Mouse (Mus musculus) CH12.LX (cell line): ENCODE measurements around the gene Sdccag8. TPM values are rescaled to one million over a fixed set of nuclear protein-coding genes. Genes with fewer than 3 reads are reported as not detected.

Experiments used
- DNase-seq: peaks from one replicate; pipeline ENCODE4 v3.0.0-alpha.2; 2013; ENCODE audit errors: extremely low read depth
- H3K27ac ChIP-seq: 2 replicates; pipeline ENCODE4 v1.5.1; 2012; ENCODE audit warnings: low read depth, mild to moderate bottlenecking, control low read depth, moderate library complexity; ENCODE audit not compliant: insufficient read depth
- H3K27me3 ChIP-seq: replicated peaks from 2 replicates; pipeline ENCODE3; 2012; ENCODE audit warnings: inconsistent platforms
- H3K36me3 ChIP-seq, 2 experiments: replicated peaks in 1 of 2; 2 replicates each; pipeline versions ENCODE3 to v1.6.1; 2012; ENCODE audit warnings: inconsistent platforms in 1 of 2, low read length in 1 of 2, mild to moderate bottlenecking in 1 of 2, mixed read lengths in 1 of 2, moderate library complexity in 1 of 2; ENCODE audit not compliant: control insufficient read depth in 1 of 2, insufficient read depth in 1 of 2
- H3K4me1 ChIP-seq, 2 experiments: 2 replicates each; pipeline ENCODE4 v1.6.1; 2012; ENCODE audit warnings: inconsistent platforms in 1 of 2, moderate library complexity in 1 of 2; ENCODE audit not compliant: insufficient read depth in 2 of 2, control insufficient read depth in 1 of 2
- H3K4me2 ChIP-seq: 2 replicates; pipeline ENCODE4 v1.6.1; 2012; ENCODE audit warnings: low read depth, mild to moderate bottlenecking, control low read depth; ENCODE audit not compliant: poor library complexity, insufficient read depth, severe bottlenecking
- H3K4me3 ChIP-seq, 3 experiments: fragments of 150-350 bp in 1 of 3; sonication (generic) in 1 of 3; replicated peaks in 1 of 3; 2 replicates each; pipeline versions ENCODE3 to v1.5.1; 2011 to 2012; ENCODE audit warnings: low read depth in 2 of 3, low read length in 2 of 3, mild to moderate bottlenecking in 2 of 3, moderate library complexity in 2 of 3, control low read depth in 1 of 3, improper control_type of control experiment in 1 of 3, inconsistent platforms in 1 of 3, mixed read lengths in 1 of 3; ENCODE audit not compliant: poor library complexity in 1 of 3
- H3K79me2 ChIP-seq: replicated peaks from 2 replicates; pipeline ENCODE4 v1.6.1; 2012; ENCODE audit warnings: mild to moderate bottlenecking, moderate library complexity; ENCODE audit not compliant: control insufficient read depth, poor library complexity, insufficient read depth, severe bottlenecking; ENCODE audit errors: extremely low read depth
- H3K9ac ChIP-seq: 2 replicates; pipeline ENCODE4 v1.6.1; 2012; ENCODE audit warnings: low read depth, mild to moderate bottlenecking, control low read depth, moderate library complexity; ENCODE audit not compliant: insufficient read depth
- H3K9me3 ChIP-seq: replicated peaks from 2 replicates; pipeline ENCODE3; 2012; ENCODE audit warnings: low read length, inconsistent platforms, mixed read lengths
- BHLHE40 ChIP-seq: IDR thresholded peaks from 2 replicates; pipeline ENCODE4 v1.6.1; 2011; ENCODE audit warnings: mild to moderate bottlenecking, low read depth, low read length, improper control_type of control experiment
- CHD1 ChIP-seq: IDR thresholded peaks from 2 replicates; pipeline ENCODE4 v1.6.1; 2012; ENCODE audit warnings: low read depth, low read length, improper control_type of control experiment, inconsistent platforms
- CHD2 ChIP-seq: IDR thresholded peaks from 2 replicates; pipeline ENCODE4 v1.6.1; 2011; ENCODE audit warnings: low read length, improper control_type of control experiment
- CTCF ChIP-seq, 2 experiments: IDR thresholded peaks in 1 of 2; conservative IDR thresholded peaks in 1 of 2; 2 replicates each; pipeline ENCODE4 v1.5.1; 2011 to 2012; ENCODE audit warnings: low read depth in 2 of 2, low read length in 2 of 2, improper control_type of control experiment in 1 of 2, inconsistent platforms in 1 of 2, mild to moderate bottlenecking in 1 of 2, moderate library complexity in 1 of 2
- E2F4 ChIP-seq: IDR thresholded peaks from 2 replicates; pipeline ENCODE4 v1.6.1; 2011; ENCODE audit warnings: low read depth, low read length, improper control_type of control experiment; ENCODE audit not compliant: insufficient replicate concordance
- ELF1 ChIP-seq: IDR thresholded peaks from 2 replicates; pipeline ENCODE4 v1.6.1; 2014; ENCODE audit warnings: low read depth, mild to moderate bottlenecking, inconsistent platforms, low read length, improper control_type of control experiment
- ETS1 ChIP-seq: conservative IDR thresholded peaks from 2 replicates; pipeline ENCODE4 v1.6.1; 2012; ENCODE audit warnings: low read depth, mild to moderate bottlenecking, inconsistent platforms, low read length, improper control_type of control experiment, moderate library complexity
- GABPA ChIP-seq: IDR thresholded peaks from 2 replicates; pipeline ENCODE4 v1.6.1; 2012; ENCODE audit warnings: low read depth, low read length, improper control_type of control experiment, inconsistent platforms; ENCODE audit not compliant: insufficient replicate concordance
- HCFC1 ChIP-seq: IDR thresholded peaks from 2 replicates; pipeline ENCODE4 v1.6.1; 2012; ENCODE audit warnings: low read depth, mild to moderate bottlenecking, inconsistent platforms, low read length, improper control_type of control experiment
- MAFK ChIP-seq: IDR thresholded peaks from 2 replicates; pipeline ENCODE4 v1.6.1; 2011; ENCODE audit warnings: low read length, improper control_type of control experiment; ENCODE audit not compliant: insufficient replicate concordance
- MEF2A ChIP-seq: IDR thresholded peaks from 2 replicates; pipeline ENCODE4 v1.6.1; 2014; ENCODE audit warnings: low read depth, mild to moderate bottlenecking, inconsistent platforms, low read length, improper control_type of control experiment, borderline replicate concordance
- MYC ChIP-seq: IDR thresholded peaks from 2 replicates; pipeline ENCODE4 v1.6.1; 2011; ENCODE audit warnings: low read depth, mild to moderate bottlenecking, improper control_type of control experiment, low read length
- NELFE ChIP-seq: IDR thresholded peaks from 2 replicates; pipeline ENCODE4 v1.6.1; 2011; ENCODE audit warnings: low read depth, low read length, improper control_type of control experiment
- PAX5 ChIP-seq: IDR thresholded peaks from 2 replicates; pipeline ENCODE4 v1.6.1; 2012; ENCODE audit warnings: low read length, inconsistent platforms, mixed read lengths
- RAD21 ChIP-seq: IDR thresholded peaks from 2 replicates; pipeline ENCODE4 v1.6.1; 2011; ENCODE audit warnings: low read depth, mild to moderate bottlenecking, low read length, improper control_type of control experiment, moderate library complexity
- RCOR1 ChIP-seq: conservative IDR thresholded peaks from 2 replicates; pipeline ENCODE4 v1.6.1; 2012; ENCODE audit warnings: low read depth, mild to moderate bottlenecking, inconsistent platforms, low read length, improper control_type of control experiment
- SIN3A ChIP-seq: IDR thresholded peaks from 2 replicates; pipeline ENCODE4 v1.6.1; 2012; ENCODE audit warnings: low read length, improper control_type of control experiment, inconsistent platforms
- SMC3 ChIP-seq: IDR thresholded peaks from 2 replicates; pipeline ENCODE4 v1.6.1; 2011; ENCODE audit warnings: low read depth, low read length, improper control_type of control experiment
- TCF12 ChIP-seq: IDR thresholded peaks from 2 replicates; pipeline ENCODE4 v1.6.1; 2014; ENCODE audit warnings: low read depth, mild to moderate bottlenecking, inconsistent platforms, low read length, improper control_type of control experiment
- UBTF ChIP-seq: IDR thresholded peaks from 2 replicates; pipeline ENCODE4 v1.6.1; 2012; ENCODE audit warnings: low read depth, mild to moderate bottlenecking, inconsistent platforms, low read length, improper control_type of control experiment, moderate library complexity
- ZC3H11A ChIP-seq: IDR thresholded peaks from 2 replicates; pipeline ENCODE4 v1.6.1; 2012; ENCODE audit warnings: low read depth, mild to moderate bottlenecking, inconsistent platforms, low read length, improper control_type of control experiment
- ZNF384 ChIP-seq: IDR thresholded peaks from 2 replicates; pipeline ENCODE4 v1.6.1; 2012; ENCODE audit warnings: low read depth, low read length, improper control_type of control experiment, inconsistent platforms
- dilution Hi-C: fragments of 300-500 bp; cut with MboI; formaldehyde crosslinking; loops from 2 replicates; pipeline ENCODE4 v1.14.3; 2020; ENCODE audit warnings: low sequenced_read_pairs; ENCODE audit not compliant: extremely low pct_unique_long_range_greater_than_20kb, extremely low pct_ligation_motif_present
- in situ Hi-C: fragments of 300-500 bp; cut with MboI; formaldehyde crosslinking; loops from 3 replicates; pipeline ENCODE4 v1.14.3; 2019; ENCODE audit warnings: low sequenced_read_pairs, low pct_ligation_motif_present, low pct_unique_long_range_greater_than_20kb, mixed read lengths
- polyA plus RNA-seq: library from polyadenylated mRNA; unstranded; fragments of >175 nt; gene quantifications from 2 replicates; pipeline ENCODE4 v1.2.1, GENCODE M21; 2012; ENCODE audit warnings: low read depth; ENCODE audit not compliant: insufficient read length
- total RNA-seq, 2 experiments: library from RNA; depleted of rRNA; stranded (reverse); fragments of 300-350 nt in 1 of 2; fragments of >200 nt in 1 of 2; gene quantifications; 2 replicates each; pipeline ENCODE4 v1.2.3; 2012 to 2014

Sdccag8 gene
- total and polyA plus RNA-seq, 3 experiments = 10.7 to 18.7 (median 10.9) TPM

GRCm38 (mm10) chr1:176879005-176879404, 64.5 kb downstream of the Sdccag8 start:
- H3K9ac ChIP-seq = no peak overlapping the region
- DNase-seq = peak; percentile 21
- no peaks in the 10 kb centered on the region for H3K27me3 ChIP-seq
- no peak overlapping the region for H3K27ac ChIP-seq
- H3K79me2 ChIP-seq = no peaks in the 10 kb centered on the region
- no peak overlapping the region for H3K4me3 ChIP-seq
- no peaks in the 10 kb centered on the region for H3K9me3 ChIP-seq
- TF ChIP-seq UBTF = no peak
- TF ChIP-seq TCF12 = no peak
- TF ChIP-seq SMC3 = peak; percentile 52
- peak in 1 of 2 experiments; percentile 56; a peak in 2 of 4 replicates for TF ChIP-seq CTCF (conservative IDR thresholded peaks at IDR 0.05 in 1 of 2, IDR thresholded peaks at IDR 0.05 in 1 of 2; ENCODE audit: low read depth in 2 of 2, low read length in 2 of 2)
- peak; percentile 50 for TF ChIP-seq RAD21
- H3K4me1 ChIP-seq = peaks cover 0 to 2% of the 10 kb centered on the region in 2 experiments; a peak in 1 of 4 replicates
- in situ Hi-C loops = loop anchor here (25.0 kb wide), 1 partner anchor 808 kb away; no protein-coding TSS in a partner anchor
- H3K4me2 ChIP-seq = no peak overlapping the region
- peaks cover 14 to 34% of the 10 kb centered on the region in 2 experiments for H3K36me3 ChIP-seq
- dilution Hi-C loops = no loop called here

DNA sequence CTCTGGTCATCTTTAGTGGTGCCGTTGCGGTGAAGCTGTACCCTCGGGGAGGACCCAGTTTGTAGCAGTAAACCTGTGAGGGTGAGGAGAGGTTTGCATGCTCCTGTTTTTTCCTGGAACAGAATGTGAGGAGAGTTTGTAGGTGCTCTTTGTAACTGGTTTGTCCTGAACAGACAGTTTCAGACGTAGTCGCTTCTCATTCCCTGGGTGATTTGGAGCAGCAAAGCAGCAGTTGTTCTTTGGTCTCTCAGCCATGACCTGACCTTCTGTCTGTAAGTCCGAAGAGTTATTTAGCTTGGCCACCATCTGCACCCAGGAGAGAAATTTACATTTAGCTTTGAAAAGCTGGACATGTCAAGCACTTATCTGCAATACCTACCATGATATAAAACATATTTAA, 65.2 kb downstream of the Sdccag8 start:
- Histone ChIP-seq H3K27ac (no peak overlapping the region), H3K4me2 (no peak overlapping the region), H3K4me3 (no peak overlapping the region), H3K9me3 (no peaks in the 10 kb centered on the region), H3K27me3 (no peaks in the 10 kb centered on the region), H3K79me2 (no peaks in the 10 kb centered on the region), H3K9ac (no peak overlapping the region), H3K36me3 (peaks cover 14 to 33% of the 10 kb centered on the region in 2 experiments), H3K4me1 (peaks cover 0 to 2% of the 10 kb centered on the region in 2 experiments; a peak in 1 of 4 replicates)
- no peak for TF ChIP-seq MEF2A
- no peak for TF ChIP-seq NELFE
- no peak for TF ChIP-seq SIN3A
- TF ChIP-seq HCFC1 = no peak
- no peak for TF ChIP-seq MAFK
- TF ChIP-seq ZC3H11A = no peak
- no peak for TF ChIP-seq CHD2
- DNase-seq = no peak
- in situ Hi-C loops (loop anchor here (10.0 to 25.0 kb wide), 2 partner anchors 305 to 808 kb away; no protein-coding TSS in a partner anchor), dilution Hi-C loops (no loop called here)

GRCm38 (mm10) chr1:176880101-176880500, 65.6 kb downstream of the Sdccag8 start:
- Histone ChIP-seq H3K27ac (no peak overlapping the region), H3K4me3 (no peak overlapping the region), H3K9ac (no peak overlapping the region), H3K27me3 (no peaks in the 10 kb centered on the region), H3K79me2 (no peaks in the 10 kb centered on the region), H3K36me3 (peaks cover 10 to 34% of the 10 kb centered on the region in 2 experiments), H3K9me3 (no peaks in the 10 kb centered on the region), H3K4me1 (no peaks in the 10 kb centered on the region), H3K4me2 (no peak overlapping the region)
- dilution Hi-C loops = no loop called here
- TF ChIP-seq MEF2A (no peak), PAX5 (no peak), ELF1 (no peak), E2F4 (no peak), GABPA (no peak), BHLHE40 (no peak), TCF12 (no peak), RCOR1 (no peak), ZNF384 (no peak), SMC3 (no peak), NELFE (no peak), CHD1 (no peak), ETS1 (no peak), MYC (no peak)
- no peak for DNase-seq
- in situ Hi-C loops = loop anchor here (10.0 to 25.0 kb wide), 2 partner anchors 305 to 807 kb away; no protein-coding TSS in a partner anchor
